Mouse (Mus musculus) central nervous system, embryonic 11.5 days (tissue): ENCODE measurements around the gene Dusp18. TPM values are rescaled to one million over a fixed set of nuclear protein-coding genes. Genes with fewer than 3 reads are reported as not detected.

ENCODE experiments used
- polyA plus RNA-seq: library from polyadenylated mRNA; depleted of rRNA; stranded (reverse); fragments of >200 nt; gene quantifications from 2 replicates; pipeline ENCODE4 v1.2.3, GENCODE M21; 2012; rRNA removed

Gene Dusp18
- 7.7 and 11.4 TPM in 2 replicates for polyA plus RNA-seq

GRCm38 (mm10) chr11:3894406-3895281 is at the start of gene Dusp18, which contains the start of gene 4921536K21Rik:
Dusp18 (plus strand) TSS chr11:3895240.
4921536K21Rik (minus strand) TSS chr11:3895098.

GRCm38 (mm10) chr11:3863454-3864112 is 31.5 kb upstream of the Dusp18 start, which contains the start of gene Osbp2:
Osbp2 (minus strand) TSS chr11:3863903.

GRCm38 (mm10) chr11:3914109-3914840 is 19.2 kb downstream of the Dusp18 start, which contains the start of gene Slc35e4:
Slc35e4 (minus strand) TSS chr11:3914664.

GRCm38 (mm10) chr11:3931511-3932211 is 36.6 kb downstream of the Dusp18 start, which contains the start of gene Tcn2:
Tcn2 (minus strand) TSS chr11:3932159.

Other genes with a start within 250 kb of the Dusp18 start
- 44.3 and 44.8 TPM in 2 replicates for gene Morc2a, start 246.0 kb upstream of the Dusp18 start, polyA plus RNA-seq
- 2.0 and 3.8 TPM in 2 replicates for gene Osbp2, start 31.3 kb upstream of the Dusp18 start, polyA plus RNA-seq
- 0.95 and 1.1 TPM in 2 replicates for gene 4921536K21Rik, start 142 bp upstream of the Dusp18 start, polyA plus RNA-seq
- 3.5 and 3.8 TPM in 2 replicates for gene Slc35e4, start 19.4 kb downstream of the Dusp18 start, polyA plus RNA-seq
- 15.7 and 28.7 TPM in 2 replicates for gene Tcn2, start 36.9 kb downstream of the Dusp18 start, polyA plus RNA-seq
- 74.4 and 90.3 TPM in 2 replicates for gene Pes1, start 68.7 kb downstream of the Dusp18 start, polyA plus RNA-seq
- gene 4930556J24Rik, start 81.5 kb downstream of the Dusp18 start, polyA plus RNA-seq, result not detected in 2 replicates
- 0.41 and 1.8 TPM in 2 replicates for gene Gal3st1, start 88.4 kb downstream of the Dusp18 start, polyA plus RNA-seq
- gene Sec14l4, start 136.2 kb downstream of the Dusp18 start, polyA plus RNA-seq, result 0.06 and 0.17 TPM in 2 replicates
- gene Sec14l3, start 169.6 kb downstream of the Dusp18 start, polyA plus RNA-seq, result 0.18 TPM in 1 of 2 replicates, not detected in the other
- gene Mtfp1, start 200.2 kb downstream of the Dusp18 start, polyA plus RNA-seq, result 5.8 and 6.3 TPM in 2 replicates
- 3.9 and 4.1 TPM in 2 replicates for gene Sec14l2, start 228.2 kb downstream of the Dusp18 start, polyA plus RNA-seq
- 42.2 and 68.5 TPM in 2 replicates for gene Rnf215, start 240.0 kb downstream of the Dusp18 start, polyA plus RNA-seq